Mouse (Mus musculus): ENCODE data around the gene Elovl5. TPM values are rescaled to one million over a fixed set of nuclear protein-coding genes. Genes with fewer than 3 reads are reported as not detected.
"Not testable (repeated sequence)": the region's sequence is repeated elsewhere in the genome, so short reads cannot be mapped to it uniquely, and the experiment has no call there.

Gene Elovl5
- total RNA-seq, 2 experiments from 2014 or later, result 37.3 to 39.0 TPM

- DNase-seq, result no peak
These were observed 37.8 kb downstream of the Elovl5 start for GRCm38 (mm10) chr9:77954981-77955380.

GRCm38 (mm10) chr9:77955511-77955910 is 38.3 kb downstream of the Elovl5 start:
- no peak for DNase-seq

- DNase-seq, result no peak
These were observed 38.8 kb downstream of the Elovl5 start for GRCm38 (mm10) chr9:77955964-77956363.

- no peak for DNase-seq
These were observed 41.2 kb downstream of the Elovl5 start for GRCm38 (mm10) chr9:77958327-77958726.

GRCm38 (mm10) chr9:77959759-77960158 is 42.6 kb downstream of the Elovl5 start:
- DNase-seq, result peak in 1 of 2 experiments; percentile 44

GRCm38 (mm10) chr9:77961350-77961749 is 44.2 kb downstream of the Elovl5 start:
- peak in 1 of 2 experiments; percentile 56 for DNase-seq

- no peak for DNase-seq
These were observed 46.9 kb downstream of the Elovl5 start for GRCm38 (mm10) chr9:77964084-77964483.

GRCm38 (mm10) chr9:77965287-77965686 is 48.1 kb downstream of the Elovl5 start:
- DNase-seq, result no peak

- no peak for DNase-seq
These were observed 48.8 kb downstream of the Elovl5 start for GRCm38 (mm10) chr9:77965768-77966552.

- DNase-seq, result no peak
These were observed 49.7 kb downstream of the Elovl5 start for GRCm38 (mm10) chr9:77966861-77967260.

GRCm38 (mm10) chr9:77967584-77968163 is 50.5 kb downstream of the Elovl5 start:
- no peak for DNase-seq

GRCm38 (mm10) chr9:77969192-77969953 is 52.2 kb downstream of the Elovl5 start:
- DNase-seq, result no peak

GRCm38 (mm10) chr9:77979000-77979399 is 61.8 kb downstream of the Elovl5 start:
- no peak for DNase-seq

GRCm38 (mm10) chr9:77982616-77983015 is 65.5 kb downstream of the Elovl5 start:
- DNase-seq, result no peak

- DNase-seq, result no peak
These were observed 66.4 kb downstream of the Elovl5 start for GRCm38 (mm10) chr9:77983521-77983920.

- DNase-seq, result peak; percentile 52 to 63
These were observed 69.1 kb downstream of the Elovl5 start for GRCm38 (mm10) chr9:77986153-77986795.

- no peak for DNase-seq
These were observed 72.5 kb downstream of the Elovl5 start for GRCm38 (mm10) chr9:77989626-77990025.

GRCm38 (mm10) chr9:77990278-77990677 is 73.1 kb downstream of the Elovl5 start:
- no peak for DNase-seq

GRCm38 (mm10) chr9:77991650-77992049 is 74.5 kb downstream of the Elovl5 start:
- no peak for DNase-seq

- DNase-seq, result peak; percentile 35 to 39
These were observed 75.1 kb downstream of the Elovl5 start for GRCm38 (mm10) chr9:77992276-77992675.

GRCm38 (mm10) chr9:77993101-77993500 is 75.9 kb downstream of the Elovl5 start:
- DNase-seq, result no peak

GRCm38 (mm10) chr9:77993538-77994255 is 76.5 kb downstream of the Elovl5 start:
- DNase-seq, result not testable (repeated sequence)
